Mouse (Mus musculus): Measurements from ENCODE around the gene Elovl1. TPM values are rescaled to one million over a fixed set of nuclear protein-coding genes. Genes with fewer than 3 reads are reported as not detected.

Elovl1 gene
- 8.2 and 9.2 TPM in 2 replicates for polyA plus RNA-seq (2012)

- H3K36me3 ChIP-seq (ENCODE audit: control insufficient read depth), result peaks cover 63% of the 10 kb centered on the region
- peak within 1 kb of the TSS; percentile 84 for H3K4me3 ChIP-seq (replicated peaks)
- no peak for TF ChIP-seq GATA1 (IDR thresholded peaks at IDR 0.05; ENCODE audit: low read length)
- TF ChIP-seq TAL1 (IDR thresholded peaks at IDR 0.05; ENCODE audit: low read length), result no peak
- peaks cover 97% of the 10 kb centered on the region for H3K4me1 ChIP-seq (ENCODE audit: control insufficient read depth)
- no peaks in the 10 kb centered on the region for H3K27me3 ChIP-seq (ENCODE audit: control insufficient read depth)
- no peaks in the 10 kb centered on the region for H3K9me3 ChIP-seq (ENCODE audit: control insufficient read depth, low read length)
These were observed at the start of gene Elovl1 for GRCm38 (mm10) chr4:118427768-118428451. Elovl1 (plus strand) TSS chr4:118428093.

- Histone ChIP-seq H3K27me3 (ENCODE audit: control insufficient read depth) (no peaks in the 10 kb centered on the region), H3K36me3 (ENCODE audit: control insufficient read depth) (peaks cover 98% of the 10 kb centered on the region), H3K9me3 (ENCODE audit: control insufficient read depth, low read length) (no peaks in the 10 kb centered on the region), H3K4me1 (ENCODE audit: control insufficient read depth) (peaks cover 2% of the 10 kb centered on the region; the same call in 1 of the 2 replicates), H3K4me3 (replicated peaks) (no peak overlapping the region)
- no peak for TF ChIP-seq GATA1 (IDR thresholded peaks at IDR 0.05; ENCODE audit: low read length)
- TF ChIP-seq TAL1 (IDR thresholded peaks at IDR 0.05; ENCODE audit: low read length), result no peak
These were observed 44.6 kb upstream of the Elovl1 start for GRCm38 (mm10) chr4:118383271-118383670.

- no peaks in the 10 kb centered on the region for H3K27me3 ChIP-seq (ENCODE audit: control insufficient read depth)
- no peaks in the 10 kb centered on the region for H3K9me3 ChIP-seq (ENCODE audit: control insufficient read depth, low read length)
- no peak for TF ChIP-seq TAL1 (IDR thresholded peaks at IDR 0.05; ENCODE audit: low read length)
- TF ChIP-seq GATA1 (IDR thresholded peaks at IDR 0.05; ENCODE audit: low read length), result no peak
- no peak overlapping the region for H3K4me3 ChIP-seq (replicated peaks)
- peaks cover 100% of the 10 kb centered on the region for H3K36me3 ChIP-seq (ENCODE audit: control insufficient read depth)
- H3K4me1 ChIP-seq (ENCODE audit: control insufficient read depth), result peaks cover 2% of the 10 kb centered on the region; the same call in 1 of the 2 replicates
These were observed 40.6 kb upstream of the Elovl1 start for GRCm38 (mm10) chr4:118387316-118387715.

- H3K9me3 ChIP-seq (ENCODE audit: control insufficient read depth, low read length), result no peaks in the 10 kb centered on the region
- H3K27me3 ChIP-seq (ENCODE audit: control insufficient read depth), result no peaks in the 10 kb centered on the region
- peaks cover 2% of the 10 kb centered on the region; the same call in 1 of the 2 replicates for H3K4me1 ChIP-seq (ENCODE audit: control insufficient read depth)
- H3K4me3 ChIP-seq (replicated peaks), result no peak overlapping the region
- no peak for TF ChIP-seq GATA1 (IDR thresholded peaks at IDR 0.05; ENCODE audit: low read length)
- TF ChIP-seq TAL1 (IDR thresholded peaks at IDR 0.05; ENCODE audit: low read length), result no peak
- peaks cover 99% of the 10 kb centered on the region for H3K36me3 ChIP-seq (ENCODE audit: control insufficient read depth)
These were observed 37.7 kb upstream of the Elovl1 start for GRCm38 (mm10) chr4:118390146-118390545.

- Histone ChIP-seq H3K27me3 (ENCODE audit: control insufficient read depth) (no peaks in the 10 kb centered on the region), H3K9me3 (ENCODE audit: control insufficient read depth, low read length) (no peaks in the 10 kb centered on the region), H3K36me3 (ENCODE audit: control insufficient read depth) (peaks cover 98% of the 10 kb centered on the region), H3K4me1 (ENCODE audit: control insufficient read depth) (no peaks in the 10 kb centered on the region; the same call in 1 of the 2 replicates), H3K4me3 (replicated peaks) (no peak overlapping the region)
- TF ChIP-seq GATA1 (IDR thresholded peaks at IDR 0.05; ENCODE audit: low read length), result no peak
- TF ChIP-seq TAL1 (IDR thresholded peaks at IDR 0.05; ENCODE audit: low read length), result no peak
These were observed 33.4 kb upstream of the Elovl1 start for GRCm38 (mm10) chr4:118394505-118394904.

GRCm38 (mm10) chr4:118395289-118395688 lies 32.6 kb upstream of the Elovl1 start:
- Histone ChIP-seq H3K9me3 (ENCODE audit: control insufficient read depth, low read length) (no peaks in the 10 kb centered on the region), H3K36me3 (ENCODE audit: control insufficient read depth) (peaks cover 98% of the 10 kb centered on the region), H3K27me3 (ENCODE audit: control insufficient read depth) (no peaks in the 10 kb centered on the region), H3K4me1 (ENCODE audit: control insufficient read depth) (no peaks in the 10 kb centered on the region; the same call in 1 of the 2 replicates), H3K4me3 (replicated peaks) (no peak overlapping the region)
- TF ChIP-seq TAL1 (IDR thresholded peaks at IDR 0.05; ENCODE audit: low read length) (no peak), GATA1 (IDR thresholded peaks at IDR 0.05; ENCODE audit: low read length) (no peak)

GRCm38 (mm10) chr4:118396433-118396832 lies 31.5 kb upstream of the Elovl1 start:
- Histone ChIP-seq H3K27me3 (ENCODE audit: control insufficient read depth) (no peaks in the 10 kb centered on the region), H3K36me3 (ENCODE audit: control insufficient read depth) (peaks cover 98% of the 10 kb centered on the region), H3K4me3 (replicated peaks) (no peak overlapping the region)

GRCm38 (mm10) chr4:118398400-118398799 lies 29.5 kb upstream of the Elovl1 start:
- Histone ChIP-seq H3K4me3 (replicated peaks) (no peak overlapping the region), H3K9me3 (ENCODE audit: control insufficient read depth, low read length) (no peaks in the 10 kb centered on the region), H3K36me3 (ENCODE audit: control insufficient read depth) (peaks cover 98% of the 10 kb centered on the region), H3K4me1 (ENCODE audit: control insufficient read depth) (peaks cover 23% of the 10 kb centered on the region), H3K27me3 (ENCODE audit: control insufficient read depth) (no peaks in the 10 kb centered on the region)
- TF ChIP-seq TAL1 (IDR thresholded peaks at IDR 0.05; ENCODE audit: low read length), result no peak
- TF ChIP-seq GATA1 (IDR thresholded peaks at IDR 0.05; ENCODE audit: low read length), result no peak

More at GRCm38 (mm10) chr4:118396433-118396832, 31.5 kb upstream of the Elovl1 start:
- TF ChIP-seq GATA1 (IDR thresholded peaks at IDR 0.05; ENCODE audit: low read length) (no peak), TAL1 (IDR thresholded peaks at IDR 0.05; ENCODE audit: low read length) (no peak)
- no peaks in the 10 kb centered on the region for H3K9me3 ChIP-seq (ENCODE audit: control insufficient read depth, low read length)
- H3K4me1 ChIP-seq (ENCODE audit: control insufficient read depth), result peaks cover 5% of the 10 kb centered on the region

- Histone ChIP-seq H3K4me1 (ENCODE audit: control insufficient read depth) (peaks cover 29% of the 10 kb centered on the region), H3K9me3 (ENCODE audit: control insufficient read depth, low read length) (no peaks in the 10 kb centered on the region), H3K4me3 (replicated peaks) (no peak overlapping the region), H3K36me3 (ENCODE audit: control insufficient read depth) (peaks cover 89% of the 10 kb centered on the region), H3K27me3 (ENCODE audit: control insufficient read depth) (no peaks in the 10 kb centered on the region)
- no peak for TF ChIP-seq TAL1 (IDR thresholded peaks at IDR 0.05; ENCODE audit: low read length)
- no peak for TF ChIP-seq GATA1 (IDR thresholded peaks at IDR 0.05; ENCODE audit: low read length)
These were observed 26.5 kb upstream of the Elovl1 start for GRCm38 (mm10) chr4:118401421-118401820.

All from erythroblast, embryonic 14.5 days (primary cell).